Comparison of ENCODE assay signal across 8 mouse cellular contexts in the genomic region with DNA sequence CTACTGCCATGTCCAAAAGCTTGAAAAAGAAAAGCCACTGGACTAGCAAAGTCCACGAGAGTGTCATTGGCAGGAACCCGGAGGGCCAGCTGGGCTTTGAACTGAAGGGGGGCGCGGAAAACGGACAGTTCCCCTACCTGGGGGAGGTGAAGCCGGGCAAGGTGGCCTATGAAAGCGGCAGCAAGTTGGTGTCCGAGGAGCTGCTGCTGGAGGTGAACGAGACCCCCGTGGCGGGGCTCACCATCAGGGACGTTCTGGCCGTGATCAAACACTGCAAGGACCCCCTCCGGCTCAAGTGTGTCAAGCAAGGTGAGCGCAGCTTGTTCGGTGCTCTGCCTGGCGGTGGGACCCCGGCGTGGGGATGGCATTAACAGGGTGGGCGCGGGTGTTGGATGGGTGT. TPM values are rescaled to one million over a fixed set of nuclear protein-coding genes. Genes with fewer than 3 reads are reported as not detected.
DNase-seq lines count a peak whose midpoint lies in the region; ATAC-seq and TF ChIP-seq lines count a peak whose summit lies in the region.

No protein-coding gene starts in this region.

- TF ChIP-seq CTCF in kidney, adult 2 months (conservative IDR thresholded peaks at IDR 0.05; ENCODE audit: insufficient read depth, insufficient read length, low read depth, low read length): no peak
- TF ChIP-seq CTCF in small intestine, adult 2 months (IDR thresholded peaks at IDR 0.05; ENCODE audit: extremely low read depth, insufficient read length, insufficient replicate concordance, low read depth, low read length): no peak

- H3K4me1 ChIP-seq in lung, embryonic 15.5 days: peaks cover 19% of the 10 kb centered on the region
- no peaks in the 10 kb centered on the region; the same call in 1 of the 2 replicates for H3K4me1 ChIP-seq in kidney, adult 2 months (ENCODE audit: control insufficient read depth, insufficient read depth, low read length)
- H3K4me1 ChIP-seq in liver, embryonic 15.5 days (replicated peaks): no peaks in the 10 kb centered on the region
- no peaks in the 10 kb centered on the region; the same call in 1 of the 2 replicates for H3K4me1 ChIP-seq in small intestine, adult 2 months (ENCODE audit: control insufficient read depth, insufficient read depth, insufficient read length, low read length)

- peak overlapping the region; percentile 72 for H3K4me3 ChIP-seq in lung, embryonic 15.5 days
- H3K4me3 ChIP-seq in kidney, adult 2 months (ENCODE audit: insufficient read depth, low read depth, low read length): peak overlapping the region; percentile 74
- H3K4me3 ChIP-seq in liver, embryonic 15.5 days (replicated peaks): peak overlapping the region; percentile 39
- H3K4me3 ChIP-seq in small intestine, adult 2 months (ENCODE audit: low read depth, low read length): peak overlapping the region; percentile 64

- no peak for ATAC-seq in lung, embryonic 15.5 days (ENCODE audit: borderline replicate concordance, extremely low read depth, low FRiP score, low TSS enrichment)
- no peak for ATAC-seq in liver, embryonic 15.5 days (ENCODE audit: insufficient read depth)
- ATAC-seq in erythroid progenitor cell, adult 5-6 weeks (replicated peaks; ENCODE audit: low FRiP score, poor library complexity, severe bottlenecking): no peak

- H3K9me3 ChIP-seq in lung, embryonic 15.5 days: no peaks in the 10 kb centered on the region
- H3K9me3 ChIP-seq in liver, embryonic 15.5 days (replicated peaks): no peaks in the 10 kb centered on the region

- peak overlapping the region; percentile 96 for H3K4me2 ChIP-seq in lung, embryonic 15.5 days
- H3K4me2 ChIP-seq in liver, embryonic 15.5 days: peak overlapping the region; percentile 56

- H3K27ac ChIP-seq in lung, embryonic 15.5 days: no peak overlapping the region
- H3K27ac ChIP-seq in kidney, adult 2 months (ENCODE audit: insufficient read depth, low read depth, low read length): peak overlapping the region; percentile 90
- H3K27ac ChIP-seq in liver, embryonic 15.5 days (replicated peaks): no peak overlapping the region
- H3K27ac ChIP-seq in small intestine, adult 2 months (ENCODE audit: insufficient read depth, low read depth, low read length): peak overlapping the region; percentile 73; the same call in 1 of the 2 replicates

- no peak for DNase-seq in lung, postnatal 25 days (ENCODE audit: low spot score)
- peak; percentile 52 for DNase-seq in cerebellum, adult 8-10 months
- peak; percentile 5 to 20 for DNase-seq in frontal cortex, postnatal 25 days (ENCODE audit: low spot score in 2 of 2)
- peak; percentile 11 for DNase-seq in kidney, adult 2 months

- no peaks in the 10 kb centered on the region; the same call in none of the 2 replicates for H3K27me3 ChIP-seq in lung, embryonic 15.5 days
- no peaks in the 10 kb centered on the region for H3K27me3 ChIP-seq in kidney, adult 2 months (replicated peaks; ENCODE audit: control insufficient read depth, insufficient read depth, low read length)
- H3K27me3 ChIP-seq in liver, embryonic 15.5 days: peaks cover 30% of the 10 kb centered on the region
- H3K27me3 ChIP-seq in small intestine, adult 2 months (ENCODE audit: control insufficient read depth, insufficient read depth, low read length): no peaks in the 10 kb centered on the region

- no peaks in the 10 kb centered on the region for H3K36me3 ChIP-seq in lung, embryonic 15.5 days
- H3K36me3 ChIP-seq in kidney, adult 2 months (ENCODE audit: control insufficient read depth, insufficient read depth, low read length): no peaks in the 10 kb centered on the region
- no peaks in the 10 kb centered on the region for H3K36me3 ChIP-seq in liver, embryonic 15.5 days (replicated peaks)
- H3K36me3 ChIP-seq in small intestine, adult 2 months (ENCODE audit: control insufficient read depth, insufficient read depth, low read length): no peaks in the 10 kb centered on the region

- peak overlapping the region; percentile 57 for H3K9ac ChIP-seq in lung, embryonic 15.5 days
- H3K9ac ChIP-seq in liver, embryonic 15.5 days: no peak overlapping the region

- TF ChIP-seq POLR2A in kidney, adult 2 months (IDR thresholded peaks at IDR 0.05; ENCODE audit: low read depth, low read length): no peak
- TF ChIP-seq POLR2A in small intestine, adult 2 months (IDR thresholded peaks at IDR 0.05; ENCODE audit: low read depth, low read length): no peak

- WGBS in lung, embryonic 15.5 days: under 1% methylated on average over 21 of the region's 21 CpGs
- 3% methylated on average over 21 of the region's 21 CpGs for WGBS in kidney, adult 2 months
- under 1% methylated on average over 21 of the region's 21 CpGs for WGBS in liver, embryonic 15.5 days (ENCODE audit: insufficient replicate concordance)
- WGBS in small intestine, adult 2 months: 2% methylated on average over 21 of the region's 21 CpGs

RNA-seq across cellular contexts. Expression of a gene that starts 0.4 kb away (rescaled TPM):
- 2.0 and 2.7 TPM in 2 replicates for polyA plus RNA-seq in lung, embryonic 15.5 days (2015; fragmentation: Nextera tagmentation; extraction: Ambion mirVana)
- polyA plus RNA-seq in kidney, adult 2 months (2012; rRNA removed): 5.3 and 6.1 TPM in 2 replicates
- polyA plus RNA-seq in liver, embryonic 15.5 days (2015; fragmentation: Nextera tagmentation; extraction: Ambion mirVana): 0.13 and 0.14 TPM in 2 replicates
- polyA plus RNA-seq in small intestine, adult 2 months (2012; rRNA removed): 0.29 and 0.60 TPM in 2 replicates
- total RNA-seq in erythroid progenitor cell, adult 5-6 weeks (2015; ENCODE audit: low replicate concordance): not detected in 2 replicates
- total RNA-seq in erythroid progenitor cell, adult 5-6 weeks (2017; ENCODE audit: low replicate concordance): 2.8 TPM in 1 of 2 replicates, not detected in the other

Comparison
In these comparisons a context has a peak if more than half of its experiments do, and no peak if none do; other contexts are left out.
1. H3K27ac ChIP-seq: peak in kidney, adult 2 months (single experiment) and small intestine, adult 2 months (single experiment); none in lung, embryonic 15.5 days (single experiment) and liver, embryonic 15.5 days (single experiment).
2. Peak in every context shown above with its lines, with median percentiles within 50 percentile points of each other: H3K4me3 ChIP-seq.